Mouse (Mus musculus) hindbrain, embryonic 16.5 days (tissue): ENCODE results near the gene Snx21. TPM values are rescaled to one million over a fixed set of nuclear protein-coding genes. Genes with fewer than 3 reads are reported as not detected.
A peak's percentile ranks its signal among the peaks of the same experiment; 100 is the strongest.

Source experiments
- ATAC-seq: fragments of 200-750 bp; cut with Nextera tagmentation; 2 replicates; pipeline ENCODE4 v1.8.0; 2017; ENCODE audit warnings: moderate TSS enrichment, moderate library complexity
- H3K27ac ChIP-seq: fragments of 300-500 bp; sonication (generic); 2 replicates; pipeline ENCODE4 v1.5.1; 2014; ENCODE audit warnings: low read depth, mild to moderate bottlenecking, control low read depth, low read length, moderate library complexity
- H3K27me3 ChIP-seq: fragments of 300-500 bp; sonication (generic); replicated peaks from 2 replicates; pipeline ENCODE4 v1.6.1; 2014; ENCODE audit warnings: low read length; ENCODE audit not compliant: control insufficient read depth, insufficient read depth
- H3K36me3 ChIP-seq: fragments of 300-500 bp; sonication (generic); 2 replicates; pipeline ENCODE4 v1.6.1; 2014; ENCODE audit warnings: mild to moderate bottlenecking, low read length, moderate library complexity, mixed read lengths; ENCODE audit not compliant: control insufficient read depth, insufficient read depth
- H3K4me1 ChIP-seq: fragments of 300-500 bp; sonication (generic); 2 replicates; pipeline ENCODE4 v1.6.1; 2014; ENCODE audit warnings: low read depth, low read length; ENCODE audit not compliant: control insufficient read depth, insufficient read depth
- H3K4me2 ChIP-seq: fragments of 300-500 bp; sonication (generic); 2 replicates; pipeline ENCODE4 v1.6.1; 2014; ENCODE audit warnings: mild to moderate bottlenecking, low read length, control low read depth, moderate library complexity
- H3K4me3 ChIP-seq: fragments of 300-500 bp; sonication (generic); 2 replicates; pipeline ENCODE4 v1.5.1; 2014; ENCODE audit warnings: mild to moderate bottlenecking, low read length, control low read depth, moderate library complexity
- H3K9ac ChIP-seq: fragments of 300-500 bp; sonication (generic); 2 replicates; pipeline ENCODE4 v1.6.1; 2014; ENCODE audit warnings: low read depth, mild to moderate bottlenecking, control low read depth, low read length, moderate library complexity
- H3K9me3 ChIP-seq: fragments of 300-500 bp; sonication (generic); 2 replicates; pipeline ENCODE4 v1.6.1; 2014; ENCODE audit warnings: mild to moderate bottlenecking, low read length, moderate library complexity; ENCODE audit not compliant: control insufficient read depth
- WGBS: fragments of 180-500 bp; shearing (Covaris S2); extraction: QIAGEN DNeasy Blood & Tissue Kit; methylation state at CpG from one replicate; pipeline ENCODE4 v1.1.7; 2014; 5-methylcytosine and 5-hydroxymethylcytosine counted together
- polyA plus RNA-seq: library from polyadenylated mRNA; unstranded; fragments of >200 nt; fragmentation: Nextera tagmentation; extraction: Ambion mirVana; gene quantifications from 2 replicates; pipeline ENCODE4 v1.2.1, GENCODE M21; 2015

Gene Snx21
- polyA plus RNA-seq, 1 experiment from 2014 or later = 45.3 TPM

- Histone ChIP-seq H3K27ac (no peak overlapping the region), H3K4me2 (no peak overlapping the region), H3K36me3 (no peaks in the 10 kb centered on the region), H3K4me3 (no peak overlapping the region), H3K9me3 (no peaks in the 10 kb centered on the region), H3K9ac (no peak overlapping the region), H3K27me3 (no peaks in the 10 kb centered on the region), H3K4me1 (no peaks in the 10 kb centered on the region)
- ATAC-seq = no peak
- whole genome bisulfite sequencing = 91% methylated on average over 5 of the region's 5 CpGs
Measured at GRCm38 (mm10) chr2:164815348-164815747, 29.7 kb downstream of the Snx21 start.

GRCm38 (mm10) chr2:164815821-164816220 is 30.2 kb downstream of the Snx21 start:
- Histone ChIP-seq H3K9me3 (no peaks in the 10 kb centered on the region), H3K9ac (no peak overlapping the region), H3K4me2 (no peak overlapping the region), H3K4me1 (no peaks in the 10 kb centered on the region), H3K36me3 (no peaks in the 10 kb centered on the region; the same call in 1 of the 2 replicates), H3K27me3 (no peaks in the 10 kb centered on the region), H3K4me3 (no peak overlapping the region), H3K27ac (no peak overlapping the region)
- no peak for ATAC-seq
- WGBS = 92% methylated on average over 8 of the region's 8 CpGs

- Histone ChIP-seq H3K4me2 (no peak overlapping the region), H3K27me3 (no peaks in the 10 kb centered on the region), H3K9me3 (no peaks in the 10 kb centered on the region), H3K27ac (no peak overlapping the region), H3K4me1 (peaks cover 1% of the 10 kb centered on the region), H3K4me3 (no peak overlapping the region), H3K36me3 (peaks cover 3% of the 10 kb centered on the region; the same call in 1 of the 2 replicates), H3K9ac (no peak overlapping the region)
- 89% methylated on average over 6 of the region's 6 CpGs for WGBS
- ATAC-seq = no peak
Measured at GRCm38 (mm10) chr2:164817206-164817605, 31.6 kb downstream of the Snx21 start.

- no peak overlapping the region for H3K4me2 ChIP-seq
- H3K27me3 ChIP-seq = no peaks in the 10 kb centered on the region
- peaks cover 3% of the 10 kb centered on the region; the same call in 1 of the 2 replicates for H3K36me3 ChIP-seq
- no peak for ATAC-seq
- peaks cover 3% of the 10 kb centered on the region for H3K4me1 ChIP-seq
- H3K9me3 ChIP-seq = no peaks in the 10 kb centered on the region
- no peak overlapping the region for H3K9ac ChIP-seq
- 82% methylated on average over 5 of the region's 5 CpGs for WGBS
- no peak overlapping the region for H3K27ac ChIP-seq
- H3K4me3 ChIP-seq = no peak overlapping the region
Measured at GRCm38 (mm10) chr2:164817703-164818102, 32.1 kb downstream of the Snx21 start.

GRCm38 (mm10) chr2:164821060-164821459 is 35.4 kb downstream of the Snx21 start:
- no peak overlapping the region for H3K27ac ChIP-seq
- H3K4me3 ChIP-seq = no peak overlapping the region
- H3K27me3 ChIP-seq = no peaks in the 10 kb centered on the region
- no peak for ATAC-seq
- H3K36me3 ChIP-seq = peaks cover 15% of the 10 kb centered on the region
- 77% methylated on average over 6 of the region's 6 CpGs for WGBS
- no peak overlapping the region for H3K9ac ChIP-seq
- no peaks in the 10 kb centered on the region for H3K9me3 ChIP-seq
- H3K4me1 ChIP-seq = peaks cover 9% of the 10 kb centered on the region
- H3K4me2 ChIP-seq = no peak overlapping the region

- Histone ChIP-seq H3K27ac (peak within 1 kb of the TSS; percentile 95), H3K4me2 (peak within 1 kb of the TSS; percentile 67), H3K27me3 (no peaks in the 10 kb centered on the region), H3K9ac (peak within 1 kb of the TSS; percentile 86), H3K4me3 (peak within 1 kb of the TSS; percentile 83), H3K36me3 (peaks cover 20% of the 10 kb centered on the region), H3K4me1 (peaks cover 9% of the 10 kb centered on the region), H3K9me3 (no peaks in the 10 kb centered on the region)
- WGBS = under 1% methylated on average over 32 of the region's 32 CpGs
- peak; percentile 100 for ATAC-seq
Measured at GRCm38 (mm10) chr2:164822636-164823165, 37.1 kb downstream of the Snx21 start, which contains the start of gene Zswim1. Gene Zswim1 (plus strand): TSS chr2:164822686.

GRCm38 (mm10) chr2:164823181-164823585 is 37.6 kb downstream of the Snx21 start:
- Histone ChIP-seq H3K36me3 (peaks cover 23% of the 10 kb centered on the region), H3K27me3 (no peaks in the 10 kb centered on the region), H3K4me3 (peak overlapping the region; percentile 83), H3K4me2 (peak overlapping the region; percentile 67), H3K4me1 (peaks cover 9% of the 10 kb centered on the region), H3K27ac (peak overlapping the region; percentile 95), H3K9me3 (no peaks in the 10 kb centered on the region), H3K9ac (peak overlapping the region; percentile 86)
- peak; percentile 46 for ATAC-seq
- WGBS = 3% methylated on average over 10 of the region's 10 CpGs

GRCm38 (mm10) chr2:164823969-164824368 is 38.3 kb downstream of the Snx21 start:
- Histone ChIP-seq H3K36me3 (peaks cover 23% of the 10 kb centered on the region), H3K9me3 (no peaks in the 10 kb centered on the region), H3K27me3 (no peaks in the 10 kb centered on the region), H3K9ac (no peak overlapping the region), H3K4me2 (peak overlapping the region; percentile 67), H3K4me3 (no peak overlapping the region), H3K27ac (no peak overlapping the region), H3K4me1 (peaks cover 9% of the 10 kb centered on the region)
- WGBS = 93% methylated on average over 4 of the region's 4 CpGs
- ATAC-seq = no peak

- ATAC-seq = no peak
- no peak overlapping the region for H3K4me2 ChIP-seq
- WGBS = 94% methylated on average over 17 of the region's 17 CpGs
- peaks cover 9% of the 10 kb centered on the region for H3K4me1 ChIP-seq
- H3K36me3 ChIP-seq = peaks cover 23% of the 10 kb centered on the region
- no peaks in the 10 kb centered on the region for H3K9me3 ChIP-seq
- no peaks in the 10 kb centered on the region for H3K27me3 ChIP-seq
- no peak overlapping the region for H3K9ac ChIP-seq
- no peak overlapping the region for H3K27ac ChIP-seq
- H3K4me3 ChIP-seq = no peak overlapping the region
Measured at GRCm38 (mm10) chr2:164825521-164825920, 39.9 kb downstream of the Snx21 start.
